Mouse (Mus musculus): ENCODE data around the gene Ptprr.

DNA sequence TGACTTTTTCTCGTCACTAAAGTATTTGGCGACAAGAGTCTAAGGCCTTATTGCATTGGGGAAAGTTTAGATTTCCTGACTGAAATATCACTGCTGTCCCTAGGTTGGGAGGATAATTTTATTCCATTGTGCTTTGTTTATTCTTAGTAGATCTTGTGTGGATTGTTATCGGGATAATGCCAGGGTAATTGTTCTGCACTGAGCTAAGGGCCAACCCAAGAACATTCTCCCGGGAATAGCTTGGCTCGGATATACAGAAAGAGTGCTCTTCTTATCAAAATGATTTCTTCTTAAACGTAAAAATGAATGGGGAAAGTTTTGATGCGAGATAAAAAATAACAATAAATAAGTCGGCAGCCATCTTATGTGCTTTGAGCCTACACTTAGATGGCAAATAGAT lies 183.5 kb downstream of the Ptprr start:
- TF ChIP-seq CTCF (IDR thresholded peaks at IDR 0.05) (no peak), POLR2A (IDR thresholded peaks at IDR 0.05; ENCODE audit: insufficient read depth, low read depth, low read length) (no peak)

Data from heart, adult 2 months (tissue).